Mouse (Mus musculus): ENCODE data around the gene Akap8. TPM values are rescaled to one million over a fixed set of nuclear protein-coding genes. Genes with fewer than 3 reads are reported as not detected.

The Akap8 gene
- polyA plus RNA-seq, 1 experiment from 2014 or later: 100 TPM

- no peaks in the 10 kb centered on the region for H3K9me3 ChIP-seq (replicated peaks)
- no peaks in the 10 kb centered on the region for H3K36me3 ChIP-seq
- WGBS: 94% methylated on average over 2 of the region's 2 CpGs
- H3K27me3 ChIP-seq (replicated peaks): no peaks in the 10 kb centered on the region
- no peak overlapping the region for H3K9ac ChIP-seq (replicated peaks)
- H3K27ac ChIP-seq (replicated peaks): no peak overlapping the region
- ATAC-seq (ENCODE audit: low FRiP score): no peak
- no peak overlapping the region for H3K4me3 ChIP-seq (replicated peaks)
- peaks cover 8% of the 10 kb centered on the region for H3K4me1 ChIP-seq
- no peak overlapping the region for H3K4me2 ChIP-seq
Measured at GRCm38 (mm10) chr17:32257452-32257851, 63.6 kb downstream of the Akap8 start.

GRCm38 (mm10) chr17:32256896-32257295 is 64.1 kb downstream of the Akap8 start:
- Histone ChIP-seq H3K36me3 (no peaks in the 10 kb centered on the region), H3K9me3 (replicated peaks) (no peaks in the 10 kb centered on the region), H3K27ac (replicated peaks) (no peak overlapping the region), H3K4me1 (peaks cover 8% of the 10 kb centered on the region), H3K9ac (replicated peaks) (no peak overlapping the region), H3K4me3 (replicated peaks) (no peak overlapping the region), H3K4me2 (no peak overlapping the region), H3K27me3 (replicated peaks) (no peaks in the 10 kb centered on the region)
- 81% methylated on average over 2 of the region's 2 CpGs for WGBS
- no peak for ATAC-seq (ENCODE audit: low FRiP score)

Other genes with a start within 250 kb of the Akap8 start
- 6.1 and 9.2 TPM in 2 replicates for gene Notch3, start 154.4 kb downstream of the Akap8 start, polyA plus RNA-seq (2015; fragmentation: Nextera tagmentation; extraction: Ambion mirVana)
- gene Ephx3, start 131.7 kb downstream of the Akap8 start, polyA plus RNA-seq (2015; fragmentation: Nextera tagmentation; extraction: Ambion mirVana): 0.24 and 0.60 TPM in 2 replicates
- 73.9 and 84.4 TPM in 2 replicates for gene Brd4, start 36.5 kb downstream of the Akap8 start, polyA plus RNA-seq (2015; fragmentation: Nextera tagmentation; extraction: Ambion mirVana)
- gene Akap8l, start 29.4 kb upstream of the Akap8 start, polyA plus RNA-seq (2015; fragmentation: Nextera tagmentation; extraction: Ambion mirVana): 146 and 170 TPM in 2 replicates
- 34.0 and 34.3 TPM in 2 replicates for gene Wiz, start 68.2 kb upstream of the Akap8 start, polyA plus RNA-seq (2015; fragmentation: Nextera tagmentation; extraction: Ambion mirVana)
- 0.55 and 11.3 TPM in 2 replicates for gene Rasal3, start 82.3 kb upstream of the Akap8 start, polyA plus RNA-seq (2015; fragmentation: Nextera tagmentation; extraction: Ambion mirVana)
- gene Pglyrp2, start 102.9 kb upstream of the Akap8 start, polyA plus RNA-seq (2015; fragmentation: Nextera tagmentation; extraction: Ambion mirVana): 4.0 TPM in 1 of 2 replicates, not detected in the other
- 0.65 and 0.74 TPM in 2 replicates for gene Cyp4f39, start 131.5 kb upstream of the Akap8 start, polyA plus RNA-seq (2015; fragmentation: Nextera tagmentation; extraction: Ambion mirVana)
- 10.8 and 12.4 TPM in 2 replicates for gene Cyp4f17, start 184.8 kb upstream of the Akap8 start, polyA plus RNA-seq (2015; fragmentation: Nextera tagmentation; extraction: Ambion mirVana)
- gene Cyp4f16, start 215.3 kb upstream of the Akap8 start, polyA plus RNA-seq (2015; fragmentation: Nextera tagmentation; extraction: Ambion mirVana): 19.1 and 19.4 TPM in 2 replicates

Data from neural tube, embryonic 15.5 days (tissue).